Mouse (Mus musculus): Measurements from ENCODE around the gene Zmynd11. TPM values are rescaled to one million over a fixed set of nuclear protein-coding genes. Genes with fewer than 3 reads are reported as not detected.

Gene Zmynd11
- polyA plus RNA-seq, 1 experiment from 2014 or later, result 102 TPM

- Histone ChIP-seq H3K9me3 (ENCODE audit: control insufficient read depth, low read length) (no peaks in the 10 kb centered on the region), H3K4me2 (ENCODE audit: low read depth, severe bottlenecking) (no peak overlapping the region), H3K4me3 (ENCODE audit: low read depth, low read length) (no peak overlapping the region), H3K9ac (ENCODE audit: low read length) (no peak overlapping the region), H3K27ac (replicated peaks; ENCODE audit: low read depth, low read length) (0 out of 2 replicates have a peak overlapping the region, but pooled peaks have one; percentile 53), H3K36me3 (ENCODE audit: control insufficient read depth, insufficient read depth, low read length) (no peaks in the 10 kb centered on the region), H3K4me1 (ENCODE audit: control insufficient read depth, insufficient read depth, low read length) (peaks cover 4% of the 10 kb centered on the region; the same call in 1 of the 2 replicates), H3K27me3 (ENCODE audit: control insufficient read depth, insufficient read depth, low read length) (no peaks in the 10 kb centered on the region)
- peak; percentile 57 for DNase-seq (ENCODE audit: low spot score)
- peak; percentile 73; the same call in 1 of the 2 replicates for ATAC-seq (ENCODE audit: insufficient number of reproducible peaks, low FRiP score, low TSS enrichment, low read depth)
- WGBS, result 45% methylated on average over 7 of the region's 7 CpGs
Measured at GRCm38 (mm10) chr13:9708433-9709240, 56.5 kb downstream of the Zmynd11 start.

- ATAC-seq (ENCODE audit: insufficient number of reproducible peaks, low FRiP score, low TSS enrichment, low read depth) (no peak), DNase-seq (ENCODE audit: low spot score) (no peak)
- no peaks in the 10 kb centered on the region for H3K9me3 ChIP-seq (ENCODE audit: control insufficient read depth, low read length)
- 94% methylated on average over 8 of the region's 8 CpGs for WGBS
- no peaks in the 10 kb centered on the region for H3K27me3 ChIP-seq (ENCODE audit: control insufficient read depth, insufficient read depth, low read length)
- H3K27ac ChIP-seq (replicated peaks; ENCODE audit: low read depth, low read length), result no peak overlapping the region
- no peak overlapping the region for H3K4me3 ChIP-seq (ENCODE audit: low read depth, low read length)
- H3K9ac ChIP-seq (ENCODE audit: low read length), result no peak overlapping the region
- no peaks in the 10 kb centered on the region; the same call in 1 of the 2 replicates for H3K36me3 ChIP-seq (ENCODE audit: control insufficient read depth, insufficient read depth, low read length)
- H3K4me2 ChIP-seq (ENCODE audit: low read depth, severe bottlenecking), result no peak overlapping the region
- peaks cover 4% of the 10 kb centered on the region; the same call in 1 of the 2 replicates for H3K4me1 ChIP-seq (ENCODE audit: control insufficient read depth, insufficient read depth, low read length)
Measured at GRCm38 (mm10) chr13:9706720-9707119, 58.4 kb downstream of the Zmynd11 start.

GRCm38 (mm10) chr13:9702615-9703235 is 62.4 kb downstream of the Zmynd11 start:
- 75% methylated on average over 12 of the region's 12 CpGs for WGBS
- no peaks in the 10 kb centered on the region; the same call in 1 of the 2 replicates for H3K9me3 ChIP-seq (ENCODE audit: control insufficient read depth, low read length)
- H3K36me3 ChIP-seq (ENCODE audit: control insufficient read depth, insufficient read depth, low read length), result peaks cover 3% of the 10 kb centered on the region; the same call in 1 of the 2 replicates

GRCm38 (mm10) chr13:9697340-9697739 is 67.8 kb downstream of the Zmynd11 start:
- H3K4me2 ChIP-seq (ENCODE audit: low read depth, severe bottlenecking), result no peak overlapping the region
- H3K27ac ChIP-seq (replicated peaks; ENCODE audit: low read depth, low read length), result no peak overlapping the region
- peaks cover 6% of the 10 kb centered on the region for H3K36me3 ChIP-seq (ENCODE audit: control insufficient read depth, insufficient read depth, low read length)
- no peaks in the 10 kb centered on the region for H3K4me1 ChIP-seq (ENCODE audit: control insufficient read depth, insufficient read depth, low read length)
- no peaks in the 10 kb centered on the region; the same call in 1 of the 2 replicates for H3K9me3 ChIP-seq (ENCODE audit: control insufficient read depth, low read length)
- no peak overlapping the region for H3K4me3 ChIP-seq (ENCODE audit: low read depth, low read length)
- ATAC-seq (ENCODE audit: insufficient number of reproducible peaks, low FRiP score, low TSS enrichment, low read depth) (no peak), DNase-seq (ENCODE audit: low spot score) (no peak)
- 98% methylated on average over 4 of the region's 4 CpGs for WGBS
- no peak overlapping the region for H3K9ac ChIP-seq (ENCODE audit: low read length)
- no peaks in the 10 kb centered on the region for H3K27me3 ChIP-seq (ENCODE audit: control insufficient read depth, insufficient read depth, low read length)

More at GRCm38 (mm10) chr13:9702615-9703235, 62.4 kb downstream of the Zmynd11 start:
- no peak overlapping the region for H3K9ac ChIP-seq (ENCODE audit: low read length)
- no peaks in the 10 kb centered on the region for H3K4me1 ChIP-seq (ENCODE audit: control insufficient read depth, insufficient read depth, low read length)
- H3K4me2 ChIP-seq (ENCODE audit: low read depth, severe bottlenecking), result no peak overlapping the region
- H3K27ac ChIP-seq (replicated peaks; ENCODE audit: low read depth, low read length), result no peak overlapping the region
- no peak overlapping the region for H3K4me3 ChIP-seq (ENCODE audit: low read depth, low read length)
- DNase-seq (ENCODE audit: low spot score) (no peak), ATAC-seq (ENCODE audit: insufficient number of reproducible peaks, low FRiP score, low TSS enrichment, low read depth) (no peak)
- no peaks in the 10 kb centered on the region for H3K27me3 ChIP-seq (ENCODE audit: control insufficient read depth, insufficient read depth, low read length)

GRCm38 (mm10) chr13:9695809-9696208 is 69.3 kb downstream of the Zmynd11 start:
- H3K4me3 ChIP-seq (ENCODE audit: low read depth, low read length), result no peak overlapping the region
- peak; percentile 60; the same call in 1 of the 2 replicates for ATAC-seq (ENCODE audit: insufficient number of reproducible peaks, low FRiP score, low TSS enrichment, low read depth)
- H3K27me3 ChIP-seq (ENCODE audit: control insufficient read depth, insufficient read depth, low read length), result no peaks in the 10 kb centered on the region
- peaks cover 6% of the 10 kb centered on the region; the same call in 1 of the 2 replicates for H3K36me3 ChIP-seq (ENCODE audit: control insufficient read depth, insufficient read depth, low read length)
- H3K4me2 ChIP-seq (ENCODE audit: low read depth, severe bottlenecking), result no peak overlapping the region
- DNase-seq (ENCODE audit: low spot score), result no peak
- no peaks in the 10 kb centered on the region for H3K4me1 ChIP-seq (ENCODE audit: control insufficient read depth, insufficient read depth, low read length)
- H3K27ac ChIP-seq (replicated peaks; ENCODE audit: low read depth, low read length), result no peak overlapping the region
- H3K9me3 ChIP-seq (ENCODE audit: control insufficient read depth, low read length), result no peaks in the 10 kb centered on the region; the same call in 1 of the 2 replicates
- H3K9ac ChIP-seq (ENCODE audit: low read length), result no peak overlapping the region

GRCm38 (mm10) chr13:9695403-9695802 is 69.7 kb downstream of the Zmynd11 start:
- H3K9ac ChIP-seq (ENCODE audit: low read length), result no peak overlapping the region
- H3K4me2 ChIP-seq (ENCODE audit: low read depth, severe bottlenecking), result no peak overlapping the region
- H3K9me3 ChIP-seq (ENCODE audit: control insufficient read depth, low read length), result no peaks in the 10 kb centered on the region; the same call in 1 of the 2 replicates
- no peaks in the 10 kb centered on the region for H3K27me3 ChIP-seq (ENCODE audit: control insufficient read depth, insufficient read depth, low read length)
- DNase-seq (ENCODE audit: low spot score), result no peak
- 93% methylated on average over 4 of the region's 4 CpGs for WGBS
- ATAC-seq (ENCODE audit: insufficient number of reproducible peaks, low FRiP score, low TSS enrichment, low read depth), result 0 out of 2 replicates have a peak, but pooled peaks have one; percentile 9
- no peaks in the 10 kb centered on the region for H3K4me1 ChIP-seq (ENCODE audit: control insufficient read depth, insufficient read depth, low read length)
- H3K36me3 ChIP-seq (ENCODE audit: control insufficient read depth, insufficient read depth, low read length), result peaks cover 6% of the 10 kb centered on the region; the same call in 1 of the 2 replicates
- no peak overlapping the region for H3K4me3 ChIP-seq (ENCODE audit: low read depth, low read length)
- no peak overlapping the region for H3K27ac ChIP-seq (replicated peaks; ENCODE audit: low read depth, low read length)

- Histone ChIP-seq H3K36me3 (ENCODE audit: control insufficient read depth, insufficient read depth, low read length) (peaks cover 6% of the 10 kb centered on the region; the same call in 1 of the 2 replicates), H3K4me1 (ENCODE audit: control insufficient read depth, insufficient read depth, low read length) (no peaks in the 10 kb centered on the region), H3K27me3 (ENCODE audit: control insufficient read depth, insufficient read depth, low read length) (no peaks in the 10 kb centered on the region), H3K4me2 (ENCODE audit: low read depth, severe bottlenecking) (no peak overlapping the region), H3K4me3 (ENCODE audit: low read depth, low read length) (no peak overlapping the region), H3K9me3 (ENCODE audit: control insufficient read depth, low read length) (no peaks in the 10 kb centered on the region), H3K9ac (ENCODE audit: low read length) (no peak overlapping the region), H3K27ac (replicated peaks; ENCODE audit: low read depth, low read length) (no peak overlapping the region)
- 93% methylated on average over 6 of the region's 6 CpGs for WGBS
- no peak for ATAC-seq (ENCODE audit: insufficient number of reproducible peaks, low FRiP score, low TSS enrichment, low read depth)
- no peak for DNase-seq (ENCODE audit: low spot score)
Measured at GRCm38 (mm10) chr13:9694651-9695050, 70.5 kb downstream of the Zmynd11 start.

GRCm38 (mm10) chr13:9692876-9693275 is 72.3 kb downstream of the Zmynd11 start:
- Histone ChIP-seq H3K4me1 (ENCODE audit: control insufficient read depth, insufficient read depth, low read length) (no peaks in the 10 kb centered on the region), H3K4me3 (ENCODE audit: low read depth, low read length) (no peak overlapping the region), H3K36me3 (ENCODE audit: control insufficient read depth, insufficient read depth, low read length) (peaks cover 13% of the 10 kb centered on the region), H3K27ac (replicated peaks; ENCODE audit: low read depth, low read length) (no peak overlapping the region), H3K9me3 (ENCODE audit: control insufficient read depth, low read length) (no peaks in the 10 kb centered on the region), H3K27me3 (ENCODE audit: control insufficient read depth, insufficient read depth, low read length) (no peaks in the 10 kb centered on the region), H3K4me2 (ENCODE audit: low read depth, severe bottlenecking) (no peak overlapping the region), H3K9ac (ENCODE audit: low read length) (no peak overlapping the region)
- 91% methylated on average over 3 of the region's 3 CpGs for WGBS
- no peak for ATAC-seq (ENCODE audit: insufficient number of reproducible peaks, low FRiP score, low TSS enrichment, low read depth)
- no peak for DNase-seq (ENCODE audit: low spot score)
